Mouse (Mus musculus) left cerebral cortex, postnatal 4 days (tissue): ENCODE data around the gene Ect2. TPM values are rescaled to one million over a fixed set of nuclear protein-coding genes. Genes with fewer than 3 reads are reported as not detected.

Experiments used
- DNase-seq: peaks from one replicate; pipeline ENCODE4 v3.0.0-alpha.2; 2022
- intact Hi-C: fragments of 180-260 bp; cut with DNase I; formaldehyde crosslinking; loops from one replicate; pipeline ENCODE4 v1.15.1; 2025
- total RNA-seq, 2 experiments: library from RNA; stranded (reverse); gene quantifications; 2 replicates each; pipeline ENCODE4 v1.2.3; 2021

Gene Ect2
- 1 to 10 TPM; 6.0 to 6.6 TPM for total RNA-seq

- intact Hi-C loops = no loop called here
- DNase-seq = peak; percentile 99
Observed at GRCm38 (mm10) chr3:27153701-27154209, at the start of gene Ect2. TSS of gene Ect2 (minus strand) at chr3:27153878.

- intact Hi-C loops = no loop called here
- DNase-seq = no peak
Observed at GRCm38 (mm10) chr3:27201728-27202411, 48.2 kb upstream of the Ect2 start.

- intact Hi-C loops = no loop called here
- no peak for DNase-seq
Observed at GRCm38 (mm10) chr3:27199120-27199519, 45.4 kb upstream of the Ect2 start.

- DNase-seq = no peak
Observed at GRCm38 (mm10) chr3:27197816-27198215, 44.1 kb upstream of the Ect2 start.

GRCm38 (mm10) chr3:27196529-27196928, 42.9 kb upstream of the Ect2 start:
- DNase-seq = no peak
- intact Hi-C loops = no loop called here

More at GRCm38 (mm10) chr3:27197816-27198215, 44.1 kb upstream of the Ect2 start:
- intact Hi-C loops = no loop called here

GRCm38 (mm10) chr3:27195573-27196227, 42.0 kb upstream of the Ect2 start:
- intact Hi-C loops = no loop called here
- DNase-seq = no peak

- DNase-seq = no peak
- intact Hi-C loops = no loop called here
Observed at GRCm38 (mm10) chr3:27195153-27195552, 41.5 kb upstream of the Ect2 start.

GRCm38 (mm10) chr3:27193844-27194317, 40.2 kb upstream of the Ect2 start:
- no peak for DNase-seq
- intact Hi-C loops = no loop called here

- no peak for DNase-seq
- intact Hi-C loops = no loop called here
Observed at GRCm38 (mm10) chr3:27191856-27192255, 38.2 kb upstream of the Ect2 start.

- intact Hi-C loops = no loop called here
- no peak for DNase-seq
Observed at GRCm38 (mm10) chr3:27190865-27191264, 37.2 kb upstream of the Ect2 start.

GRCm38 (mm10) chr3:27189320-27190261, 35.9 kb upstream of the Ect2 start:
- peak; percentile 64 for DNase-seq
- intact Hi-C loops = loop anchor here (10.0 kb wide), 1 partner anchor 275 kb away; no protein-coding TSS in a partner anchor

- intact Hi-C loops = loop anchor here (10.0 kb wide), 1 partner anchor 276 kb away; no protein-coding TSS in a partner anchor
- no peak for DNase-seq
Observed at GRCm38 (mm10) chr3:27188386-27188785, 34.7 kb upstream of the Ect2 start.

GRCm38 (mm10) chr3:27183601-27184175, 30.0 kb upstream of the Ect2 start:
- intact Hi-C loops = loop anchor here (10.0 kb wide), 1 partner anchor 281 kb away; no protein-coding TSS in a partner anchor
- peak; percentile 8 for DNase-seq

- intact Hi-C loops = loop anchor here (10.0 kb wide), 1 partner anchor 282 kb away; no protein-coding TSS in a partner anchor
- peak; percentile 95 for DNase-seq
Observed at GRCm38 (mm10) chr3:27182733-27183600, 29.3 kb upstream of the Ect2 start, which contains the start of gene Nceh1. TSS of gene Nceh1 (plus strand) at chr3:27182965.

GRCm38 (mm10) chr3:27179711-27180110, 26.0 kb upstream of the Ect2 start:
- no peak for DNase-seq
- intact Hi-C loops = loop anchor here (10.0 kb wide), 1 partner anchor 285 kb away; no protein-coding TSS in a partner anchor

GRCm38 (mm10) chr3:27170257-27170656, 16.6 kb upstream of the Ect2 start:
- intact Hi-C loops = no loop called here

GRCm38 (mm10) chr3:27165481-27166065, 11.9 kb upstream of the Ect2 start:
- no peak for DNase-seq
- intact Hi-C loops = no loop called here

More at GRCm38 (mm10) chr3:27170257-27170656, 16.6 kb upstream of the Ect2 start:
- no peak for DNase-seq

GRCm38 (mm10) chr3:27162410-27162804, 8.7 kb upstream of the Ect2 start:
- DNase-seq = no peak
- intact Hi-C loops = no loop called here
